ENCODE assay signal across 15 mouse cellular contexts in the genomic region with DNA sequence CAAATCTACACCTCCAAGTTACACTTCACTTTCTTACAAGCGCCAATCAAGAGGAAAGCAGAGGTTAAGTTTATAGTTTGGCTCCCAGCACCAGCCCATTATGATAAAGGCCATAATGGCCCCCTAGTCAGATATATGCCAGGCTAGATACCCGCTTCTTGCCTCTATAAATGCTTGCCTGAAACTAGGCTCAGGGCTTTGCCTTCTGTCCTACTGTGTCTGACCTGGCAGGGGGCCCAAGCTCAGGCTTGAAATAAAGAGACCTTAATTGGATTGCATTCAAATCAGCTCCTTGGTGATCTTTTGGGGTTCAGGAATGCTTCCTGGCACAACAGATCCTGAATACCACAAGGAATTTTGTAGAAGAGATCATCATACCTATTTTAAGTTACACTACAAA.
"Had no signal": no experiment of that assay in that cellular context is flagged by ENCODE, and none has a peak within 500 bp of the region (broad histone marks: within the 10 kb centered on the region; RNA-seq: fewer than 3 reads in every experiment).

No protein-coding gene starts in this region.

- H3K27ac ChIP-seq: layer of hippocampus, adult 2 months; limb, embryonic 15.5 days; liver, embryonic 12.5 days; lung, embryonic 15.5 days; macrophage; midbrain, embryonic 12.5 days; stomach, embryonic 15.5 days had no signal

- H3K4me3 ChIP-seq: layer of hippocampus, adult 2 months; limb, embryonic 15.5 days; liver, embryonic 12.5 days; lung, embryonic 15.5 days; megakaryocyte, embryonic 14.5 days; midbrain, embryonic 12.5 days; stomach, embryonic 15.5 days had no signal

- H3K4me1 ChIP-seq: liver, embryonic 12.5 days; lung, embryonic 15.5 days; megakaryocyte, embryonic 14.5 days; midbrain, embryonic 12.5 days; stomach, embryonic 15.5 days had no signal

- H3K4me2 ChIP-seq: limb, embryonic 15.5 days; liver, embryonic 12.5 days; lung, embryonic 15.5 days; midbrain, embryonic 12.5 days; stomach, embryonic 15.5 days had no signal

- H3K27me3 ChIP-seq: limb, embryonic 15.5 days; liver, embryonic 12.5 days; lung, embryonic 15.5 days; megakaryocyte, embryonic 14.5 days; midbrain, embryonic 12.5 days; stomach, embryonic 15.5 days had no signal

- H3K36me3 ChIP-seq: limb, embryonic 15.5 days; liver, embryonic 12.5 days; lung, embryonic 15.5 days; midbrain, embryonic 12.5 days; stomach, embryonic 15.5 days had no signal

- DNase-seq: kidney, adult 18-20 months; kidney, postnatal 10 days; kidney, postnatal 4 days; lung, postnatal 14 days; right cerebral cortex, postnatal 14 days; thymus, adult 2 months; thymus, postnatal 25 days had no signal

- ATAC-seq: liver, embryonic 12.5 days had no signal

- H3K9me3 ChIP-seq: limb, embryonic 15.5 days; liver, embryonic 12.5 days; lung, embryonic 15.5 days; midbrain, embryonic 12.5 days; stomach, embryonic 15.5 days had no signal

- H3K9ac ChIP-seq: limb, embryonic 15.5 days; liver, embryonic 12.5 days; lung, embryonic 15.5 days; midbrain, embryonic 12.5 days; stomach, embryonic 15.5 days had no signal
